Mouse (Mus musculus) kidney, embryonic 15.5 days (tissue): ENCODE measurements around the gene Cdkl1. TPM values are rescaled to one million over a fixed set of nuclear protein-coding genes. Genes with fewer than 3 reads are reported as not detected.

Source experiments
- ATAC-seq: fragments of 200-750 bp; cut with Nextera tagmentation; replicated peaks from 2 replicates; pipeline ENCODE4 v1.8.0; 2017; ENCODE audit warnings: moderate TSS enrichment; ENCODE audit not compliant: low FRiP score
- H3K27ac ChIP-seq: fragments of 300-500 bp; sonication (generic); 2 replicates; pipeline ENCODE4 v1.5.1; 2015; ENCODE audit warnings: mild to moderate bottlenecking, inconsistent platforms
- H3K27me3 ChIP-seq: fragments of 300-500 bp; sonication (generic); 2 replicates; pipeline ENCODE4 v1.6.1; 2015; ENCODE audit warnings: inconsistent platforms
- H3K36me3 ChIP-seq: fragments of 300-500 bp; sonication (generic); 2 replicates; pipeline ENCODE4 v1.6.1; 2015; ENCODE audit warnings: inconsistent platforms
- H3K4me1 ChIP-seq: fragments of 300-500 bp; sonication (generic); 2 replicates; pipeline ENCODE4 v1.6.1; 2015; ENCODE audit warnings: inconsistent platforms
- H3K4me2 ChIP-seq: fragments of 300-500 bp; sonication (generic); 2 replicates; pipeline ENCODE4 v1.6.1; 2015; ENCODE audit warnings: moderate library complexity, mild to moderate bottlenecking, inconsistent platforms
- H3K4me3 ChIP-seq: fragments of 300-500 bp; sonication (generic); replicated peaks from 2 replicates; pipeline ENCODE4 v1.5.1; 2015; ENCODE audit warnings: mild to moderate bottlenecking, inconsistent platforms
- H3K9ac ChIP-seq: fragments of 300-500 bp; sonication (generic); 2 replicates; pipeline ENCODE4 v1.6.1; 2015; ENCODE audit warnings: mild to moderate bottlenecking, inconsistent platforms
- H3K9me3 ChIP-seq: fragments of 300-500 bp; sonication (generic); replicated peaks from 2 replicates; pipeline ENCODE4 v1.6.1; 2016; ENCODE audit warnings: inconsistent platforms
- WGBS: fragments of 180-500 bp; shearing (Covaris S2); methylation state at CpG from one replicate; pipeline ENCODE4 v1.1.7; 2015; ENCODE audit warnings: mixed read lengths; 5-methylcytosine and 5-hydroxymethylcytosine counted together
- polyA plus RNA-seq: library from polyadenylated mRNA; unstranded; fragments of >200 nt; fragmentation: Nextera tagmentation; extraction: Ambion mirVana; gene quantifications from 2 replicates; pipeline ENCODE4 v1.2.1, GENCODE M21; 2015

Cdkl1 gene
- polyA plus RNA-seq, 1 experiment from 2014 or later = 21.4 TPM

- WGBS = 58% methylated on average over 8 of the region's 8 CpGs
- Histone ChIP-seq H3K9ac (no peak overlapping the region), H3K27me3 (no peaks in the 10 kb centered on the region), H3K4me2 (no peak overlapping the region), H3K4me1 (peaks cover 50% of the 10 kb centered on the region), H3K4me3 (no peak overlapping the region), H3K27ac (peak overlapping the region; percentile 91), H3K36me3 (no peaks in the 10 kb centered on the region), H3K9me3 (no peaks in the 10 kb centered on the region)
- ATAC-seq = no peak; the same call in 1 of the 2 replicates
Measured at GRCm38 (mm10) chr12:69781480-69781879, 9.6 kb downstream of the Cdkl1 start.

- H3K27me3 ChIP-seq = no peaks in the 10 kb centered on the region
- no peak overlapping the region for H3K4me2 ChIP-seq
- no peak overlapping the region for H3K4me3 ChIP-seq
- peak overlapping the region; percentile 94 for H3K27ac ChIP-seq
- WGBS = 69% methylated on average over 2 of the region's 2 CpGs
- H3K9me3 ChIP-seq = no peaks in the 10 kb centered on the region
- no peaks in the 10 kb centered on the region for H3K36me3 ChIP-seq
- peaks cover 49% of the 10 kb centered on the region for H3K4me1 ChIP-seq
- no peak for ATAC-seq
- no peak overlapping the region for H3K9ac ChIP-seq
Measured at GRCm38 (mm10) chr12:69777957-69778356, 13.1 kb downstream of the Cdkl1 start.

GRCm38 (mm10) chr12:69777341-69777730 is 13.7 kb downstream of the Cdkl1 start:
- H3K9me3 ChIP-seq = no peaks in the 10 kb centered on the region
- ATAC-seq = no peak
- no peak overlapping the region for H3K4me3 ChIP-seq
- 88% methylated on average over 6 of the region's 6 CpGs for WGBS
- no peaks in the 10 kb centered on the region for H3K36me3 ChIP-seq
- H3K4me1 ChIP-seq = peaks cover 44% of the 10 kb centered on the region
- no peaks in the 10 kb centered on the region for H3K27me3 ChIP-seq
- H3K4me2 ChIP-seq = no peak overlapping the region
- H3K9ac ChIP-seq = no peak overlapping the region
- peak overlapping the region; percentile 94 for H3K27ac ChIP-seq

GRCm38 (mm10) chr12:69776607-69777340 is 14.3 kb downstream of the Cdkl1 start:
- WGBS = 60% methylated on average over 11 of the region's 11 CpGs
- H3K4me3 ChIP-seq = no peak overlapping the region
- H3K9ac ChIP-seq = no peak overlapping the region
- no peaks in the 10 kb centered on the region for H3K36me3 ChIP-seq
- peaks cover 40% of the 10 kb centered on the region for H3K4me1 ChIP-seq
- H3K27ac ChIP-seq = peak overlapping the region; percentile 94
- H3K27me3 ChIP-seq = no peaks in the 10 kb centered on the region
- ATAC-seq = no peak
- no peaks in the 10 kb centered on the region for H3K9me3 ChIP-seq
- H3K4me2 ChIP-seq = no peak overlapping the region

- H3K4me2 ChIP-seq = no peak overlapping the region
- no peak overlapping the region for H3K9ac ChIP-seq
- 43% methylated on average over 2 of the region's 2 CpGs for WGBS
- H3K27ac ChIP-seq = no peak overlapping the region
- H3K4me1 ChIP-seq = peaks cover 31% of the 10 kb centered on the region
- no peaks in the 10 kb centered on the region for H3K27me3 ChIP-seq
- H3K9me3 ChIP-seq = no peaks in the 10 kb centered on the region; the same call in 1 of the 2 replicates
- no peaks in the 10 kb centered on the region for H3K36me3 ChIP-seq
- H3K4me3 ChIP-seq = no peak overlapping the region
- no peak for ATAC-seq
Measured at GRCm38 (mm10) chr12:69768841-69769240, 22.2 kb downstream of the Cdkl1 start.

- no peak for ATAC-seq
- 51% methylated on average over 9 of the region's 9 CpGs for WGBS
Measured at GRCm38 (mm10) chr12:69767476-69768258, 23.4 kb downstream of the Cdkl1 start.

GRCm38 (mm10) chr12:69766185-69766904 is 24.7 kb downstream of the Cdkl1 start:
- peaks cover 27% of the 10 kb centered on the region for H3K4me1 ChIP-seq
- peak; percentile 55 for ATAC-seq
- H3K27me3 ChIP-seq = no peaks in the 10 kb centered on the region
- H3K27ac ChIP-seq = peak overlapping the region; percentile 22; the same call in 1 of the 2 replicates
- 50% methylated on average over 10 of the region's 10 CpGs for WGBS
- H3K9me3 ChIP-seq = no peaks in the 10 kb centered on the region; the same call in 1 of the 2 replicates
- H3K4me3 ChIP-seq = no peak overlapping the region
- no peak overlapping the region for H3K9ac ChIP-seq
- H3K36me3 ChIP-seq = no peaks in the 10 kb centered on the region
- H3K4me2 ChIP-seq = no peak overlapping the region

More at GRCm38 (mm10) chr12:69767476-69768258, 23.4 kb downstream of the Cdkl1 start:
- H3K9me3 ChIP-seq = no peaks in the 10 kb centered on the region; the same call in 1 of the 2 replicates
- no peaks in the 10 kb centered on the region for H3K27me3 ChIP-seq
- H3K4me2 ChIP-seq = no peak overlapping the region
- H3K4me1 ChIP-seq = peaks cover 31% of the 10 kb centered on the region
- no peaks in the 10 kb centered on the region for H3K36me3 ChIP-seq
- H3K27ac ChIP-seq = peak overlapping the region; percentile 41; the same call in 1 of the 2 replicates
- H3K9ac ChIP-seq = no peak overlapping the region
- H3K4me3 ChIP-seq = no peak overlapping the region

GRCm38 (mm10) chr12:69765543-69765942 is 25.5 kb downstream of the Cdkl1 start:
- Histone ChIP-seq H3K9ac (no peak overlapping the region), H3K27me3 (no peaks in the 10 kb centered on the region), H3K9me3 (no peaks in the 10 kb centered on the region; the same call in 1 of the 2 replicates), H3K4me1 (peaks cover 35% of the 10 kb centered on the region), H3K27ac (peak overlapping the region; percentile 22), H3K36me3 (no peaks in the 10 kb centered on the region), H3K4me2 (no peak overlapping the region), H3K4me3 (no peak overlapping the region)
- ATAC-seq = no peak
- 76% methylated on average over 9 of the region's 9 CpGs for WGBS

- WGBS = 75% methylated on average over 2 of the region's 2 CpGs
- Histone ChIP-seq H3K4me3 (no peak overlapping the region), H3K4me1 (peaks cover 51% of the 10 kb centered on the region), H3K27ac (peak overlapping the region; percentile 75), H3K9me3 (no peaks in the 10 kb centered on the region), H3K36me3 (no peaks in the 10 kb centered on the region), H3K9ac (no peak overlapping the region), H3K27me3 (no peaks in the 10 kb centered on the region), H3K4me2 (no peak overlapping the region)
- no peak for ATAC-seq
Measured at GRCm38 (mm10) chr12:69761603-69762002, 29.5 kb downstream of the Cdkl1 start.

- ATAC-seq = no peak
- H3K27ac ChIP-seq = peak overlapping the region; percentile 75
- 73% methylated on average over 20 of the region's 20 CpGs for WGBS
- no peaks in the 10 kb centered on the region for H3K36me3 ChIP-seq
- H3K27me3 ChIP-seq = no peaks in the 10 kb centered on the region
- no peak overlapping the region for H3K4me3 ChIP-seq
- no peaks in the 10 kb centered on the region for H3K9me3 ChIP-seq
- peaks cover 48% of the 10 kb centered on the region for H3K4me1 ChIP-seq
- no peak overlapping the region for H3K4me2 ChIP-seq
- no peak overlapping the region for H3K9ac ChIP-seq
Measured at GRCm38 (mm10) chr12:69760743-69761406, 30.2 kb downstream of the Cdkl1 start.

- no peak for ATAC-seq
- Histone ChIP-seq H3K9me3 (no peaks in the 10 kb centered on the region), H3K9ac (no peak overlapping the region), H3K4me1 (peaks cover 42% of the 10 kb centered on the region), H3K27ac (peak overlapping the region; percentile 90), H3K4me3 (no peak overlapping the region), H3K36me3 (no peaks in the 10 kb centered on the region), H3K27me3 (no peaks in the 10 kb centered on the region), H3K4me2 (no peak overlapping the region)
- WGBS = 14% methylated on average over 6 of the region's 6 CpGs
Measured at GRCm38 (mm10) chr12:69760014-69760413, 31.1 kb downstream of the Cdkl1 start.
